Mouse (Mus musculus) cerebellum, adult 2 months (tissue): ENCODE results near the gene Scaf4.

Source experiments
- CTCF ChIP-seq: fragments of 200-500 bp; IDR thresholded peaks from 2 replicates; pipeline ENCODE4 v1.5.1; 2011; ENCODE audit warnings: low read depth, mild to moderate bottlenecking, control low read depth, low read length, moderate library complexity, borderline replicate concordance; ENCODE audit not compliant: insufficient read depth
- POLR2A ChIP-seq: fragments of 200-500 bp; IDR thresholded peaks from 2 replicates; pipeline ENCODE4 v1.6.1; 2011; ENCODE audit warnings: low read length, control low read depth, borderline replicate concordance; ENCODE audit not compliant: insufficient read depth

DNA sequence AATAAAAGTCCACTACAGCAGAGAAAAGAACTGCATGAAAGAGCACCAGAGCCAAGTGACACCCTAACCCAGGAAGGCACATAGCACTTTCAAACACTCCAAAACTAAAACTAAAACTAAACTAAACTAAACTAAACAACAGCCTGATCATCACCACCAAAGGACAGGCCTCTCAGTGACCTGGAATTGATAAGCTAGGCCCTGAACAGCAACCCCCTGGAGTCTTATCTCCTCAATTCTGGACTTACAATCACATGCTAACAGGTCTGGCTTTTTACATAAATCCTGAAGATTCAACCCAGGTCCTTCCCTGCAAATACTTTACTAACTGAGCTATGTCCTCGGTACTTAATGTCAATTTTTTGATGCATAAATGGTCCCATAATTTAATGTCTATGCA, 19.2 kb downstream of the Scaf4 start:
- TF ChIP-seq CTCF (no peak), POLR2A (no peak)
